24 mouse cellular contexts compared by ENCODE assay signal in genomic region chr3:138221116-138221515, GRCm38 (mm10). TPM values are rescaled to one million over a fixed set of nuclear protein-coding genes. Genes with fewer than 3 reads are reported as not detected.
"Had no signal": no experiment of that assay in that cellular context is flagged by ENCODE, and none has a peak within 500 bp of the region (broad histone marks: within the 10 kb centered on the region; RNA-seq: fewer than 3 reads in every experiment).

No protein-coding gene starts in this region.

- H3K4me1 ChIP-seq: neural tube, embryonic 13.5 days; neural tube, embryonic 15.5 days had no signal

- H3K9me3 ChIP-seq: liver, embryonic 13.5 days; liver, embryonic 15.5 days; midbrain, embryonic 12.5 days; neural tube, embryonic 13.5 days; neural tube, embryonic 15.5 days had no signal

- H3K27me3 ChIP-seq: liver, embryonic 13.5 days; liver, embryonic 15.5 days; midbrain, embryonic 12.5 days; neural tube, embryonic 13.5 days; neural tube, embryonic 15.5 days had no signal

- DNase-seq: liver, embryonic 13.5 days; lung, adult 18-20 months; lung, embryonic 14.5 days; lung, postnatal 10 days; lung, postnatal 4 days; retina, postnatal 1 day; right cerebral cortex, adult 18-20 months; right cerebral cortex, postnatal 25 days; right cerebral cortex, postnatal 4 days; spleen, adult 18-20 months; thymus, adult 18-20 months; thymus, postnatal 14 days; thymus, postnatal 36 days had no signal

- H3K4me2 ChIP-seq: liver, embryonic 11.5 days; liver, embryonic 13.5 days; liver, embryonic 15.5 days; lung, embryonic 14.5 days; midbrain, embryonic 12.5 days; neural tube, embryonic 13.5 days; neural tube, embryonic 15.5 days had no signal

- H3K27ac ChIP-seq: liver, embryonic 13.5 days; liver, embryonic 15.5 days; midbrain, embryonic 12.5 days; neural tube, embryonic 13.5 days; neural tube, embryonic 15.5 days had no signal

- H3K9ac ChIP-seq: liver, embryonic 13.5 days; liver, embryonic 15.5 days; lung, embryonic 14.5 days; midbrain, embryonic 12.5 days; neural tube, embryonic 13.5 days; neural tube, embryonic 15.5 days had no signal

- H3K36me3 ChIP-seq: liver, embryonic 13.5 days; liver, embryonic 15.5 days; midbrain, embryonic 12.5 days; neural tube, embryonic 13.5 days; neural tube, embryonic 15.5 days had no signal

- H3K4me3 ChIP-seq: liver, embryonic 13.5 days; liver, embryonic 15.5 days; midbrain, embryonic 12.5 days; myocyte; neural tube, embryonic 13.5 days; neural tube, embryonic 15.5 days had no signal

RNA-seq across cellular contexts. Expression of gene Adh7, which starts 3.6 kb away (rescaled TPM):
- total RNA-seq: megakaryocyte, adult 5-6 weeks; megakaryocyte-erythroid progenitor cell, adult 5-6 weeks had no signal

RNA-seq across cellular contexts. Expression of gene 4930579F01Rik, which starts 27.5 kb away (rescaled TPM):
- total RNA-seq: megakaryocyte, adult 5-6 weeks; megakaryocyte-erythroid progenitor cell, adult 5-6 weeks had no signal
- polyA plus RNA-seq: liver, embryonic 11.5 days; liver, embryonic 13.5 days; liver, embryonic 15.5 days; midbrain, embryonic 12.5 days; myocyte; neural tube, embryonic 11.5 days; neural tube, embryonic 13.5 days; neural tube, embryonic 15.5 days; small intestine, adult 2 months; thymus, postnatal 0 days had no signal

RNA-seq across cellular contexts. Expression of gene Adh1, which starts 39.7 kb away (rescaled TPM):
- total RNA-seq: megakaryocyte-erythroid progenitor cell, adult 5-6 weeks had no signal
- polyA plus RNA-seq: myocyte had no signal
